Mouse (Mus musculus) heart, embryonic 15.5 days (tissue): ENCODE results near the gene Phf14. TPM values are rescaled to one million over a fixed set of nuclear protein-coding genes. Genes with fewer than 3 reads are reported as not detected.

Source experiments
- ATAC-seq: fragments of 200-750 bp; cut with Nextera tagmentation; replicated peaks from 2 replicates; pipeline ENCODE4 v1.8.0; 2017; ENCODE audit warnings: low read depth, moderate TSS enrichment; ENCODE audit not compliant: insufficient number of reproducible peaks, insufficient read depth, low FRiP score
- H3K27ac ChIP-seq: fragments of 300-500 bp; sonication (generic); 2 replicates; pipeline ENCODE4 v1.5.1; 2015; ENCODE audit warnings: mild to moderate bottlenecking, inconsistent platforms
- H3K27me3 ChIP-seq: fragments of 300-500 bp; sonication (generic); 2 replicates; pipeline ENCODE4 v1.6.1; 2015; ENCODE audit warnings: inconsistent platforms
- H3K36me3 ChIP-seq: fragments of 300-500 bp; sonication (generic); 2 replicates; pipeline ENCODE4 v1.6.1; 2015; ENCODE audit warnings: mild to moderate bottlenecking, inconsistent platforms
- H3K4me1 ChIP-seq: fragments of 300-500 bp; sonication (generic); replicated peaks from 2 replicates; pipeline ENCODE4 v1.6.1; 2015; ENCODE audit warnings: inconsistent platforms
- H3K4me2 ChIP-seq: fragments of 300-500 bp; sonication (generic); 2 replicates; pipeline ENCODE4 v1.6.1; 2015; ENCODE audit warnings: inconsistent platforms, mild to moderate bottlenecking, moderate library complexity
- H3K4me3 ChIP-seq: fragments of 300-500 bp; sonication (generic); 2 replicates; pipeline ENCODE4 v1.5.1; 2015; ENCODE audit warnings: mild to moderate bottlenecking, inconsistent platforms
- H3K9ac ChIP-seq: fragments of 300-500 bp; sonication (generic); 2 replicates; pipeline ENCODE4 v1.6.1; 2015; ENCODE audit warnings: mild to moderate bottlenecking, inconsistent platforms
- H3K9me3 ChIP-seq: fragments of 300-500 bp; sonication (generic); replicated peaks from 2 replicates; pipeline ENCODE4 v1.6.1; 2016; ENCODE audit warnings: inconsistent platforms
- WGBS: fragments of 180-500 bp; shearing (Covaris S2); methylation state at CpG from one replicate; pipeline ENCODE4 v1.1.7; 2015; ENCODE audit warnings: mixed read lengths; 5-methylcytosine and 5-hydroxymethylcytosine counted together
- polyA plus RNA-seq: library from polyadenylated mRNA; unstranded; fragments of >200 nt; fragmentation: Nextera tagmentation; extraction: Ambion mirVana; gene quantifications from 2 replicates; pipeline ENCODE4 v1.2.1, GENCODE M21; 2015

The Phf14 gene
- polyA plus RNA-seq, 1 experiment from 2014 or later = 39.1 TPM

GRCm38 (mm10) chr6:12089439-12089992, 181.9 kb downstream of the Phf14 start:
- Histone ChIP-seq H3K27me3 (no peaks in the 10 kb centered on the region), H3K9me3 (no peaks in the 10 kb centered on the region), H3K36me3 (no peaks in the 10 kb centered on the region), H3K27ac (no peak overlapping the region), H3K4me1 (no peaks in the 10 kb centered on the region), H3K9ac (no peak overlapping the region), H3K4me2 (no peak overlapping the region), H3K4me3 (no peak overlapping the region)
- no peak for ATAC-seq
- WGBS = 72% methylated on average over 3 of the region's 3 CpGs

GRCm38 (mm10) chr6:12095716-12096115, 188.1 kb downstream of the Phf14 start:
- H3K4me1 ChIP-seq = no peaks in the 10 kb centered on the region
- H3K9me3 ChIP-seq = no peaks in the 10 kb centered on the region
- H3K4me2 ChIP-seq = no peak overlapping the region
- no peak overlapping the region for H3K4me3 ChIP-seq
- WGBS = 54% methylated on average over 1 of the region's 1 CpGs
- no peaks in the 10 kb centered on the region for H3K36me3 ChIP-seq
- no peak for ATAC-seq
- H3K27ac ChIP-seq = no peak overlapping the region
- H3K27me3 ChIP-seq = no peaks in the 10 kb centered on the region
- H3K9ac ChIP-seq = no peak overlapping the region

GRCm38 (mm10) chr6:12097125-12097524, 189.5 kb downstream of the Phf14 start:
- H3K27me3 ChIP-seq = no peaks in the 10 kb centered on the region
- no peaks in the 10 kb centered on the region for H3K4me1 ChIP-seq
- ATAC-seq = no peak; the same call in 1 of the 2 replicates
- H3K36me3 ChIP-seq = no peaks in the 10 kb centered on the region
- H3K4me2 ChIP-seq = peak overlapping the region; percentile 15; the same call in 1 of the 2 replicates
- no peak overlapping the region for H3K27ac ChIP-seq
- H3K4me3 ChIP-seq = no peak overlapping the region
- WGBS = 64% methylated on average over 4 of the region's 4 CpGs
- no peak overlapping the region for H3K9ac ChIP-seq
- no peaks in the 10 kb centered on the region for H3K9me3 ChIP-seq

- Histone ChIP-seq H3K27me3 (no peaks in the 10 kb centered on the region), H3K9me3 (no peaks in the 10 kb centered on the region), H3K4me1 (no peaks in the 10 kb centered on the region), H3K36me3 (no peaks in the 10 kb centered on the region), H3K4me3 (no peak overlapping the region), H3K9ac (no peak overlapping the region), H3K4me2 (no peak overlapping the region), H3K27ac (no peak overlapping the region)
- whole genome bisulfite sequencing = 23% methylated on average over 4 of the region's 4 CpGs
- no peak for ATAC-seq
Observed at GRCm38 (mm10) chr6:12105144-12105543, 197.5 kb downstream of the Phf14 start.

GRCm38 (mm10) chr6:12107326-12107725, 199.7 kb downstream of the Phf14 start:
- WGBS = 52% methylated on average over 10 of the region's 10 CpGs
- no peak for ATAC-seq
- H3K4me2 ChIP-seq = peak overlapping the region; percentile 10; the same call in 1 of the 2 replicates

GRCm38 (mm10) chr6:12107786-12108185, 200.2 kb downstream of the Phf14 start:
- Histone ChIP-seq H3K27me3 (no peaks in the 10 kb centered on the region), H3K4me2 (peak overlapping the region; percentile 10; the same call in 1 of the 2 replicates)
- ATAC-seq = no peak

More at GRCm38 (mm10) chr6:12107326-12107725, 199.7 kb downstream of the Phf14 start:
- Histone ChIP-seq H3K4me3 (no peak overlapping the region), H3K27me3 (no peaks in the 10 kb centered on the region), H3K9ac (no peak overlapping the region), H3K4me1 (no peaks in the 10 kb centered on the region), H3K9me3 (no peaks in the 10 kb centered on the region), H3K36me3 (no peaks in the 10 kb centered on the region), H3K27ac (no peak overlapping the region)

GRCm38 (mm10) chr6:12116926-12117818, 209.6 kb downstream of the Phf14 start:
- H3K4me3 ChIP-seq = no peak overlapping the region
- H3K4me1 ChIP-seq = peaks cover 5% of the 10 kb centered on the region; the same call in 1 of the 2 replicates
- no peak overlapping the region for H3K9ac ChIP-seq
- H3K4me2 ChIP-seq = 0 out of 2 replicates have a peak overlapping the region, but pooled peaks have one; percentile 8
- no peaks in the 10 kb centered on the region for H3K36me3 ChIP-seq
- ATAC-seq = no peak
- H3K27ac ChIP-seq = no peak overlapping the region
- no peaks in the 10 kb centered on the region for H3K9me3 ChIP-seq
- no peaks in the 10 kb centered on the region for H3K27me3 ChIP-seq
- 45% methylated on average over 11 of the region's 11 CpGs for WGBS

More at GRCm38 (mm10) chr6:12107786-12108185, 200.2 kb downstream of the Phf14 start:
- H3K4me3 ChIP-seq = no peak overlapping the region
- no peak overlapping the region for H3K9ac ChIP-seq
- no peak overlapping the region for H3K27ac ChIP-seq
- H3K9me3 ChIP-seq = no peaks in the 10 kb centered on the region
- no peaks in the 10 kb centered on the region for H3K4me1 ChIP-seq
- no peaks in the 10 kb centered on the region for H3K36me3 ChIP-seq
- 25% methylated on average over 8 of the region's 8 CpGs for WGBS

- no peak overlapping the region for H3K9ac ChIP-seq
- no peak overlapping the region for H3K4me3 ChIP-seq
- no peaks in the 10 kb centered on the region for H3K27me3 ChIP-seq
- H3K4me2 ChIP-seq = no peak overlapping the region
- H3K9me3 ChIP-seq = no peaks in the 10 kb centered on the region
- H3K36me3 ChIP-seq = no peaks in the 10 kb centered on the region
- WGBS = 73% methylated on average over 9 of the region's 9 CpGs
- no peak for ATAC-seq
- H3K4me1 ChIP-seq = peaks cover 5% of the 10 kb centered on the region; the same call in 1 of the 2 replicates
- H3K27ac ChIP-seq = no peak overlapping the region
Observed at GRCm38 (mm10) chr6:12117819-12118570, 210.4 kb downstream of the Phf14 start.

- Histone ChIP-seq H3K9ac (no peak overlapping the region), H3K36me3 (no peaks in the 10 kb centered on the region), H3K4me3 (no peak overlapping the region), H3K27me3 (no peaks in the 10 kb centered on the region), H3K4me2 (no peak overlapping the region), H3K9me3 (no peaks in the 10 kb centered on the region), H3K4me1 (peaks cover 5% of the 10 kb centered on the region; the same call in 1 of the 2 replicates), H3K27ac (no peak overlapping the region)
- no peak for ATAC-seq
Observed at GRCm38 (mm10) chr6:12122759-12123158, 215.2 kb downstream of the Phf14 start.

GRCm38 (mm10) chr6:12125031-12125803, 217.6 kb downstream of the Phf14 start:
- H3K27ac ChIP-seq = no peak overlapping the region
- peak overlapping the region; percentile 7; the same call in 1 of the 2 replicates for H3K4me3 ChIP-seq

More at GRCm38 (mm10) chr6:12125031-12125803, 217.6 kb downstream of the Phf14 start:
- H3K9me3 ChIP-seq = no peaks in the 10 kb centered on the region
- no peaks in the 10 kb centered on the region for H3K4me1 ChIP-seq
- H3K27me3 ChIP-seq = no peaks in the 10 kb centered on the region
- H3K4me2 ChIP-seq = peak overlapping the region; percentile 42
- no peaks in the 10 kb centered on the region for H3K36me3 ChIP-seq
- peak; percentile 77 for ATAC-seq
- H3K9ac ChIP-seq = no peak overlapping the region
- WGBS = 23% methylated on average over 17 of the region's 17 CpGs
